Mouse (Mus musculus) C2C12 (cell line): ENCODE measurements at regions not wholly inside any gene's neighbourhood (a gene's known extent, or its start where the extent isn't known, plus 50 kb on each side); places are given as distances from the start of the nearest gene placed in this dataset.

Experiments
- H3K27me3 ChIP-seq: one replicate; pipeline ENCODE4 v1.6.1; 2011; ENCODE audit not compliant: control insufficient read depth, insufficient read depth, insufficient read length
- H3K36me3 ChIP-seq: one replicate; pipeline ENCODE4 v1.6.1; 2011; ENCODE audit not compliant: control insufficient read depth, insufficient read depth
- H3K4me3 ChIP-seq: one replicate; pipeline ENCODE4 v1.5.1; 2011; ENCODE audit warnings: mild to moderate bottlenecking, control low read depth; ENCODE audit not compliant: poor library complexity, insufficient read depth, severe bottlenecking
- H3K79me2 ChIP-seq: one replicate; pipeline ENCODE4 v1.6.1; 2011; ENCODE audit not compliant: control insufficient read depth, insufficient read depth
- H3K79me3 ChIP-seq: one replicate; pipeline ENCODE4 v1.6.1; 2011; ENCODE audit warnings: low read depth, control low read depth
- H3ac ChIP-seq: one replicate; pipeline ENCODE3; 2011; ENCODE audit warnings: low read depth; ENCODE audit not compliant: control insufficient read depth, insufficient read length
- CEBPB ChIP-seq: IDR thresholded peaks from one replicate; pipeline ENCODE4 v1.6.1; 2011; ENCODE audit warnings: low read depth, mild to moderate bottlenecking, control low read depth, moderate library complexity
- CTCF ChIP-seq: IDR thresholded peaks from one replicate; pipeline ENCODE4 v1.5.1; 2011; ENCODE audit not compliant: control insufficient read depth, insufficient read depth, insufficient read length
- FOSL1 ChIP-seq: IDR thresholded peaks from one replicate; pipeline ENCODE4 v1.8.0; 2011; ENCODE audit warnings: mild to moderate bottlenecking, low read length; ENCODE audit not compliant: poor library complexity, insufficient read depth, severe bottlenecking
- MAX ChIP-seq: IDR thresholded peaks from one replicate; pipeline ENCODE4 v1.6.1; 2011; ENCODE audit warnings: mild to moderate bottlenecking, control low read depth
- MYOD1 ChIP-seq: IDR thresholded peaks from one replicate; pipeline ENCODE4 v1.6.1; 2011; ENCODE audit warnings: low read depth; ENCODE audit not compliant: control insufficient read depth, insufficient read length
- MYOG ChIP-seq: IDR thresholded peaks from one replicate; pipeline ENCODE4 v1.6.1; 2011; ENCODE audit not compliant: control insufficient read depth, insufficient read length; ENCODE audit errors: extremely low read depth
- USF1 ChIP-seq: IDR thresholded peaks from one replicate; pipeline ENCODE4 v1.6.1; 2011; ENCODE audit warnings: low read depth, mild to moderate bottlenecking, control low read depth, moderate library complexity

GRCm38 (mm10) chr11:52552860-52553259 lies 156.6 kb downstream of the 9530068E07Rik start:
- no peak for TF ChIP-seq CEBPB
- no peak for TF ChIP-seq MAX
- TF ChIP-seq USF1: no peak
- TF ChIP-seq CTCF: no peak
- no peak for TF ChIP-seq MYOG
- TF ChIP-seq MYOD1: no peak
- TF ChIP-seq FOSL1: no peak
- H3K27me3 ChIP-seq: peaks cover 13% of the 10 kb centered on the region
- no peak overlapping the region for H3ac ChIP-seq
- no peak overlapping the region for H3K4me3 ChIP-seq
- H3K36me3 ChIP-seq: no peaks in the 10 kb centered on the region
- no peaks in the 10 kb centered on the region for H3K79me3 ChIP-seq
- H3K79me2 ChIP-seq: no peaks in the 10 kb centered on the region

- Histone ChIP-seq H3ac (no peak overlapping the region), H3K27me3 (peaks cover 24% of the 10 kb centered on the region), H3K79me3 (no peaks in the 10 kb centered on the region), H3K79me2 (no peaks in the 10 kb centered on the region), H3K36me3 (no peaks in the 10 kb centered on the region), H3K4me3 (no peak overlapping the region)
- no peak for TF ChIP-seq USF1
Observed at GRCm38 (mm10) chr11:52557836-52558235, 161.6 kb downstream of the 9530068E07Rik start.

GRCm38 (mm10) chr11:52558782-52559181 lies 162.6 kb downstream of the 9530068E07Rik start:
- TF ChIP-seq CTCF (no peak), CEBPB (no peak), MYOD1 (no peak), FOSL1 (no peak), USF1 (no peak), MAX (no peak), MYOG (no peak)

GRCm38 (mm10) chr11:52561281-52561680 lies 165.1 kb downstream of the 9530068E07Rik start:
- H3K4me3 ChIP-seq: no peak overlapping the region
- no peaks in the 10 kb centered on the region for H3K79me2 ChIP-seq
- H3ac ChIP-seq: no peak overlapping the region
- peaks cover 14% of the 10 kb centered on the region for H3K27me3 ChIP-seq
- no peaks in the 10 kb centered on the region for H3K79me3 ChIP-seq
- TF ChIP-seq MAX: no peak
- TF ChIP-seq MYOD1: peak; percentile 58
- H3K36me3 ChIP-seq: no peaks in the 10 kb centered on the region

More at GRCm38 (mm10) chr11:52558782-52559181, 162.6 kb downstream of the 9530068E07Rik start:
- H3K27me3 ChIP-seq: peaks cover 24% of the 10 kb centered on the region
- no peak overlapping the region for H3ac ChIP-seq
- no peaks in the 10 kb centered on the region for H3K36me3 ChIP-seq
- no peaks in the 10 kb centered on the region for H3K79me3 ChIP-seq
- H3K79me2 ChIP-seq: no peaks in the 10 kb centered on the region
- no peak overlapping the region for H3K4me3 ChIP-seq

- no peaks in the 10 kb centered on the region for H3K36me3 ChIP-seq
- no peaks in the 10 kb centered on the region for H3K79me3 ChIP-seq
- H3ac ChIP-seq: no peak overlapping the region
- no peak overlapping the region for H3K4me3 ChIP-seq
- H3K27me3 ChIP-seq: peaks cover 8% of the 10 kb centered on the region
- TF ChIP-seq CTCF: no peak
- TF ChIP-seq FOSL1: no peak
- no peak for TF ChIP-seq MYOG
- peak; percentile 2 for TF ChIP-seq CEBPB
- peak; percentile 71 for TF ChIP-seq MYOD1
- no peak for TF ChIP-seq MAX
- no peaks in the 10 kb centered on the region for H3K79me2 ChIP-seq
Observed at GRCm38 (mm10) chr11:52565457-52565856, 169.2 kb downstream of the 9530068E07Rik start.

GRCm38 (mm10) chr11:52566026-52566425 lies 169.8 kb downstream of the 9530068E07Rik start:
- Histone ChIP-seq H3K79me3 (no peaks in the 10 kb centered on the region), H3K4me3 (no peak overlapping the region)

More at GRCm38 (mm10) chr11:52566026-52566425, 169.8 kb downstream of the 9530068E07Rik start:
- Histone ChIP-seq H3K36me3 (no peaks in the 10 kb centered on the region), H3K27me3 (peaks cover 8% of the 10 kb centered on the region), H3ac (no peak overlapping the region), H3K79me2 (no peaks in the 10 kb centered on the region)
- TF ChIP-seq USF1: no peak
- no peak for TF ChIP-seq MYOD1
- no peak for TF ChIP-seq CTCF
- TF ChIP-seq FOSL1: no peak
- no peak for TF ChIP-seq CEBPB
- TF ChIP-seq MAX: no peak
- TF ChIP-seq MYOG: no peak
